Mouse (Mus musculus) liver, adult 2 months (tissue): Measurements from ENCODE around the gene Timmdc1.

Source experiments
- CTCF ChIP-seq: fragments of 200-500 bp; IDR thresholded peaks from 2 replicates; pipeline ENCODE4 v1.5.1; 2011; ENCODE audit warnings: low read depth, low read length, control low read depth
- POLR2A ChIP-seq: fragments of 200-500 bp; IDR thresholded peaks from 2 replicates; pipeline ENCODE4 v1.6.1; 2011; ENCODE audit warnings: low read length, control low read depth; ENCODE audit not compliant: insufficient read depth; ENCODE audit errors: extremely low read depth

DNA sequence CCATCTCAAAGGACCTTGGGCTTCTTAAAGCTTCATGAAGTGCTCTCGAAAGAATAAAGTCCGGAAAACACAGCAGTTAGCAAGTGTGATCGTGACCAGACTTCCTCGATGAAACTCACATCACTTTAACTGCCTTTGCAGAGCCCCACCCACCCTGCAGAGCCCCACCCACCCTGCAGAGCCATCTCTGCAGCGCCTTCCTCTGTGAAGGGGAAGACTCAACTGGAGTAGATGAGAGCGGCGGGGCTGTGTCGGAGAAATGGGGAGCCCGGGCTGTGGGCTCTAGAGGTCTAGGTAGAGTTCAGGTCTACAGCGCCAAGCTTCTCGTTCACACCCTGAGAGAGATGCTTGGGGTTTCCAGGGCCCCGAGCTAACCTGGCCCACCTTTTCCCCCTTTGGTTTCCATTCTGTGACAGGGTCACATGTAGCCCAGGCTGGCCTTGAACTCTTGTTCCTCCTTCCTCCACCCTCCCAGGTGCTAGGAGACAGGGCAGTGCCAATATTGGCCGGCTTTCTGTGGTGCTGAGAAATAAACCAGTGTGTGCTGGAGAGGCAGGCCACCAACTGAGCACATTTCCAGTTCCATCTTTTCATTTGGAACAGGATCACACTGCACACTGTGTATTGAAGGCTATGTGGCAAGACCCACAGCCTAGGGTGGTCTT is 16.4 kb upstream of the Timmdc1 start:
- TF ChIP-seq CTCF (no peak), POLR2A (no peak)
